Mouse (Mus musculus): ENCODE data around the gene Smarcd3. TPM values are rescaled to one million over a fixed set of nuclear protein-coding genes. Genes with fewer than 3 reads are reported as not detected.

The Smarcd3 gene
- polyA plus RNA-seq, 1 experiment from 2014 or later = 15.2 TPM

- H3K9me3 ChIP-seq (ENCODE audit: control insufficient read depth, low read length) = no peaks in the 10 kb centered on the region
- H3K4me3 ChIP-seq (ENCODE audit: low read depth, low read length) = no peak overlapping the region
- no peak overlapping the region for H3K9ac ChIP-seq (ENCODE audit: low read depth, low read length)
- DNase-seq (ENCODE audit: low spot score) (no peak), ATAC-seq (replicated peaks; ENCODE audit: low FRiP score) (no peak)
- H3K27ac ChIP-seq (ENCODE audit: low read depth, low read length) = no peak overlapping the region
- 62% methylated on average over 7 of the region's 7 CpGs for WGBS
- no peaks in the 10 kb centered on the region; the same call in 1 of the 2 replicates for H3K4me1 ChIP-seq (replicated peaks; ENCODE audit: control insufficient read depth, insufficient read depth, low read length)
- H3K27me3 ChIP-seq (replicated peaks; ENCODE audit: control insufficient read depth, insufficient read depth, low read length) = peaks cover 3% of the 10 kb centered on the region
- no peaks in the 10 kb centered on the region for H3K36me3 ChIP-seq (ENCODE audit: control insufficient read depth, insufficient read depth, low read length)
- H3K4me2 ChIP-seq = no peak overlapping the region
Measured at GRCm38 (mm10) chr5:24649701-24650100, 25.5 kb upstream of the Smarcd3 start.

GRCm38 (mm10) chr5:24649231-24649630 lies 25.0 kb upstream of the Smarcd3 start:
- no peaks in the 10 kb centered on the region for H3K36me3 ChIP-seq (ENCODE audit: control insufficient read depth, insufficient read depth, low read length)
- no peaks in the 10 kb centered on the region; the same call in 1 of the 2 replicates for H3K4me1 ChIP-seq (replicated peaks; ENCODE audit: control insufficient read depth, insufficient read depth, low read length)
- WGBS = 60% methylated on average over 4 of the region's 4 CpGs
- H3K9me3 ChIP-seq (ENCODE audit: control insufficient read depth, low read length) = no peaks in the 10 kb centered on the region
- H3K4me2 ChIP-seq = no peak overlapping the region
- peaks cover 3% of the 10 kb centered on the region for H3K27me3 ChIP-seq (replicated peaks; ENCODE audit: control insufficient read depth, insufficient read depth, low read length)
- DNase-seq (ENCODE audit: low spot score) = no peak
- no peak overlapping the region for H3K9ac ChIP-seq (ENCODE audit: low read depth, low read length)
- H3K27ac ChIP-seq (ENCODE audit: low read depth, low read length) = no peak overlapping the region
- H3K4me3 ChIP-seq (ENCODE audit: low read depth, low read length) = no peak overlapping the region
- no peak for ATAC-seq (replicated peaks; ENCODE audit: low FRiP score)

- H3K9me3 ChIP-seq (ENCODE audit: control insufficient read depth, low read length) = no peaks in the 10 kb centered on the region
- H3K4me1 ChIP-seq (replicated peaks; ENCODE audit: control insufficient read depth, insufficient read depth, low read length) = no peaks in the 10 kb centered on the region
- WGBS = 64% methylated on average over 1 of the region's 1 CpGs
Measured at GRCm38 (mm10) chr5:24645454-24645853, 21.2 kb upstream of the Smarcd3 start.

GRCm38 (mm10) chr5:24639081-24639480 lies 14.9 kb upstream of the Smarcd3 start:
- Histone ChIP-seq H3K9me3 (ENCODE audit: control insufficient read depth, low read length) (no peaks in the 10 kb centered on the region), H3K4me1 (replicated peaks; ENCODE audit: control insufficient read depth, insufficient read depth, low read length) (no peaks in the 10 kb centered on the region), H3K9ac (ENCODE audit: low read depth, low read length) (no peak overlapping the region), H3K4me2 (no peak overlapping the region), H3K36me3 (ENCODE audit: control insufficient read depth, insufficient read depth, low read length) (no peaks in the 10 kb centered on the region), H3K27me3 (replicated peaks; ENCODE audit: control insufficient read depth, insufficient read depth, low read length) (no peaks in the 10 kb centered on the region), H3K27ac (ENCODE audit: low read depth, low read length) (no peak overlapping the region), H3K4me3 (ENCODE audit: low read depth, low read length) (no peak overlapping the region)
- ATAC-seq (replicated peaks; ENCODE audit: low FRiP score) (no peak), DNase-seq (ENCODE audit: low spot score) (no peak)
- 72% methylated on average over 6 of the region's 6 CpGs for WGBS

More at GRCm38 (mm10) chr5:24645454-24645853, 21.2 kb upstream of the Smarcd3 start:
- H3K27me3 ChIP-seq (replicated peaks; ENCODE audit: control insufficient read depth, insufficient read depth, low read length) = no peaks in the 10 kb centered on the region
- H3K27ac ChIP-seq (ENCODE audit: low read depth, low read length) = no peak overlapping the region
- no peaks in the 10 kb centered on the region for H3K36me3 ChIP-seq (ENCODE audit: control insufficient read depth, insufficient read depth, low read length)
- no peak overlapping the region for H3K9ac ChIP-seq (ENCODE audit: low read depth, low read length)
- no peak for ATAC-seq (replicated peaks; ENCODE audit: low FRiP score)
- H3K4me2 ChIP-seq = no peak overlapping the region
- no peak overlapping the region for H3K4me3 ChIP-seq (ENCODE audit: low read depth, low read length)
- DNase-seq (ENCODE audit: low spot score) = no peak

GRCm38 (mm10) chr5:24638131-24638530 lies 13.9 kb upstream of the Smarcd3 start:
- Histone ChIP-seq H3K36me3 (ENCODE audit: control insufficient read depth, insufficient read depth, low read length) (no peaks in the 10 kb centered on the region), H3K4me2 (no peak overlapping the region), H3K9me3 (ENCODE audit: control insufficient read depth, low read length) (no peaks in the 10 kb centered on the region), H3K9ac (ENCODE audit: low read depth, low read length) (no peak overlapping the region), H3K27ac (ENCODE audit: low read depth, low read length) (no peak overlapping the region), H3K27me3 (replicated peaks; ENCODE audit: control insufficient read depth, insufficient read depth, low read length) (no peaks in the 10 kb centered on the region), H3K4me1 (replicated peaks; ENCODE audit: control insufficient read depth, insufficient read depth, low read length) (no peaks in the 10 kb centered on the region), H3K4me3 (ENCODE audit: low read depth, low read length) (no peak overlapping the region)
- DNase-seq (ENCODE audit: low spot score) (no peak), ATAC-seq (replicated peaks; ENCODE audit: low FRiP score) (no peak)
- 43% methylated on average over 6 of the region's 6 CpGs for WGBS

- H3K27me3 ChIP-seq (replicated peaks; ENCODE audit: control insufficient read depth, insufficient read depth, low read length) = no peaks in the 10 kb centered on the region
- no peak overlapping the region for H3K4me3 ChIP-seq (ENCODE audit: low read depth, low read length)
- H3K4me2 ChIP-seq = no peak overlapping the region
- H3K27ac ChIP-seq (ENCODE audit: low read depth, low read length) = no peak overlapping the region
- no peak overlapping the region for H3K9ac ChIP-seq (ENCODE audit: low read depth, low read length)
- DNase-seq (ENCODE audit: low spot score) (no peak), ATAC-seq (replicated peaks; ENCODE audit: low FRiP score) (no peak)
- H3K9me3 ChIP-seq (ENCODE audit: control insufficient read depth, low read length) = no peaks in the 10 kb centered on the region
- H3K4me1 ChIP-seq (replicated peaks; ENCODE audit: control insufficient read depth, insufficient read depth, low read length) = no peaks in the 10 kb centered on the region
- WGBS = 74% methylated on average over 4 of the region's 4 CpGs
- H3K36me3 ChIP-seq (ENCODE audit: control insufficient read depth, insufficient read depth, low read length) = no peaks in the 10 kb centered on the region
Measured at GRCm38 (mm10) chr5:24636987-24637386, 12.8 kb upstream of the Smarcd3 start.

- no peak overlapping the region for H3K27ac ChIP-seq (ENCODE audit: low read depth, low read length)
- H3K9me3 ChIP-seq (ENCODE audit: control insufficient read depth, low read length) = no peaks in the 10 kb centered on the region
- H3K4me2 ChIP-seq = no peak overlapping the region
- WGBS = 77% methylated on average over 6 of the region's 6 CpGs
- H3K4me1 ChIP-seq (replicated peaks; ENCODE audit: control insufficient read depth, insufficient read depth, low read length) = no peaks in the 10 kb centered on the region
- ATAC-seq (replicated peaks; ENCODE audit: low FRiP score) (no peak), DNase-seq (ENCODE audit: low spot score) (no peak)
- no peak overlapping the region for H3K9ac ChIP-seq (ENCODE audit: low read depth, low read length)
- H3K36me3 ChIP-seq (ENCODE audit: control insufficient read depth, insufficient read depth, low read length) = no peaks in the 10 kb centered on the region
- H3K4me3 ChIP-seq (ENCODE audit: low read depth, low read length) = no peak overlapping the region
- H3K27me3 ChIP-seq (replicated peaks; ENCODE audit: control insufficient read depth, insufficient read depth, low read length) = no peaks in the 10 kb centered on the region
Measured at GRCm38 (mm10) chr5:24635526-24636141, 11.4 kb upstream of the Smarcd3 start.

GRCm38 (mm10) chr5:24635093-24635492 lies 10.9 kb upstream of the Smarcd3 start:
- H3K27me3 ChIP-seq (replicated peaks; ENCODE audit: control insufficient read depth, insufficient read depth, low read length) = no peaks in the 10 kb centered on the region
- H3K9ac ChIP-seq (ENCODE audit: low read depth, low read length) = no peak overlapping the region
- no peak overlapping the region for H3K4me2 ChIP-seq
- H3K27ac ChIP-seq (ENCODE audit: low read depth, low read length) = no peak overlapping the region
- DNase-seq (ENCODE audit: low spot score) = no peak
- H3K4me3 ChIP-seq (ENCODE audit: low read depth, low read length) = no peak overlapping the region
- no peaks in the 10 kb centered on the region for H3K4me1 ChIP-seq (replicated peaks; ENCODE audit: control insufficient read depth, insufficient read depth, low read length)
- ATAC-seq (replicated peaks; ENCODE audit: low FRiP score) = no peak
- H3K36me3 ChIP-seq (ENCODE audit: control insufficient read depth, insufficient read depth, low read length) = no peaks in the 10 kb centered on the region
- WGBS = 30% methylated on average over 1 of the region's 1 CpGs
- no peaks in the 10 kb centered on the region for H3K9me3 ChIP-seq (ENCODE audit: control insufficient read depth, low read length)

- no peak for DNase-seq (ENCODE audit: low spot score)
- Histone ChIP-seq H3K27ac (ENCODE audit: low read depth, low read length) (no peak overlapping the region), H3K9ac (ENCODE audit: low read depth, low read length) (no peak overlapping the region), H3K9me3 (ENCODE audit: control insufficient read depth, low read length) (no peaks in the 10 kb centered on the region), H3K4me1 (replicated peaks; ENCODE audit: control insufficient read depth, insufficient read depth, low read length) (no peaks in the 10 kb centered on the region), H3K4me3 (ENCODE audit: low read depth, low read length) (no peak overlapping the region), H3K27me3 (replicated peaks; ENCODE audit: control insufficient read depth, insufficient read depth, low read length) (peaks cover 7% of the 10 kb centered on the region), H3K36me3 (ENCODE audit: control insufficient read depth, insufficient read depth, low read length) (no peaks in the 10 kb centered on the region), H3K4me2 (no peak overlapping the region)
- 57% methylated on average over 3 of the region's 3 CpGs for WGBS
- no peak for ATAC-seq (replicated peaks; ENCODE audit: low FRiP score)
Measured at GRCm38 (mm10) chr5:24629712-24630111, 5.5 kb upstream of the Smarcd3 start.

All from liver, embryonic 11.5 days (tissue).